Mouse (Mus musculus): ENCODE results near the gene Apaf1.

The Apaf1 gene

GRCm38 (mm10) chr10:90974491-90974890 lies 108.1 kb downstream of the Apaf1 start:
- DNase-seq (ENCODE audit: low spot score) = no peak

GRCm38 (mm10) chr10:90974084-90974483 lies 108.5 kb downstream of the Apaf1 start:
- DNase-seq (ENCODE audit: low spot score) = no peak

DNA sequence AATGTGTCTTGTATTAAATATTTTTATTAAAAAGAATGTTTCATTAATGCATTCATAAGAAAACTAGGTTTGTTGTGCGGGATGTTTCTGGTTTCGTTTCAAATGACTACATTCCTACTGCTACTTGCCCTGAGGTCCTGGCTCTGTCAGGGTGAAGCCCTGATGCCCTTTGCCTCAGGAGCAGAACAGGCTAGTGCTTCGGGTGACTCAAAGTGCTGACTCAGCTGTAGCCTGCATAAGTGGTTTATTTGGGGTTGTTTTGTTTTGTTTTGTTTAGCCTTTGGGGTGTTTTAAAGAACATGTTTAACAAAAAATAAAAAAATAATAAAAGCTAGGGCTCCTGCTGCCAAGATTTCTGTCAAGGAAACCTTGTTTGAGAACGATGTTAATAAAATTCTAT lies 112.0 kb downstream of the Apaf1 start:
- no peak for DNase-seq (ENCODE audit: low spot score)

GRCm38 (mm10) chr10:90969355-90970174 lies 113.0 kb downstream of the Apaf1 start:
- DNase-seq (ENCODE audit: low spot score) = no peak

DNA sequence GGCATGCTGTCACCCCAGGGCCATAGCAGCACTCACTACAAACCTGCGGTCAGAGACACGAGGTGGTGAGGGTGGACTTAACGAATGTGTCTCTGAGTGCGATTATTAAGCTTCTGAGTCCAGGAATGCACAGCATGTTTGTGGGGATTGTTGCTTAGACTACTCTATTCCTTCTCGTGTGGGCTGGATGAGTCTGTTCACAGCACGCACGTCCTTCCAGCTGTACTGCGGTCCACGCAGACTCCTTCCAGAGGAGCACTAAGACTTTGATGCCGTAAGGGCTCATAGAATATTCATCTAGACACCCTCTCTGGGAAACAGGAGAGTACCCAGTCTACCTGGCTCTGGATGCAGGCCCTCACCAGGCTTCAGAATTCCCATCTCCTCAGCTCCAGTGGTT lies 114.3 kb downstream of the Apaf1 start:
- DNase-seq (ENCODE audit: low spot score) = no peak

DNA sequence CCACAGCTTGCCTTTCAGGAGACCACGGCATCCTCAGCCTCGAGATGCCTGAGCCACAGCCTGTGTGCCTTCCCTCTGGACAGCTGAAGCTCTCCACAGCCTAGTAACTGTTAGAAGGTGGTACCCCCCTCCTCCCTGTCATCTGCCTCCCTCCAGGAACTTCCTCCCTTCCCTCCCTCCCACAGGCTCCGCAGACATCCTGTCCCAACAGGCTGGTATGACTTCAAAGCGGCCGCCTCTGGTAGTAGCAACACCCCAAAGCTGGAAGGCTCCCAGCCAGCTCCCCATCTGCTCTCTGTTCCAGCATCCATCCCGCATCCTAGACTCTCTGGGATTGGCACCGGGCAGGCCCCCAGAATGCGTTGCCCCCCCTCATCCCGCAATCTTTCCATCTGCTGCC lies 115.7 kb downstream of the Apaf1 start:
- DNase-seq (ENCODE audit: low spot score) = no peak

DNA sequence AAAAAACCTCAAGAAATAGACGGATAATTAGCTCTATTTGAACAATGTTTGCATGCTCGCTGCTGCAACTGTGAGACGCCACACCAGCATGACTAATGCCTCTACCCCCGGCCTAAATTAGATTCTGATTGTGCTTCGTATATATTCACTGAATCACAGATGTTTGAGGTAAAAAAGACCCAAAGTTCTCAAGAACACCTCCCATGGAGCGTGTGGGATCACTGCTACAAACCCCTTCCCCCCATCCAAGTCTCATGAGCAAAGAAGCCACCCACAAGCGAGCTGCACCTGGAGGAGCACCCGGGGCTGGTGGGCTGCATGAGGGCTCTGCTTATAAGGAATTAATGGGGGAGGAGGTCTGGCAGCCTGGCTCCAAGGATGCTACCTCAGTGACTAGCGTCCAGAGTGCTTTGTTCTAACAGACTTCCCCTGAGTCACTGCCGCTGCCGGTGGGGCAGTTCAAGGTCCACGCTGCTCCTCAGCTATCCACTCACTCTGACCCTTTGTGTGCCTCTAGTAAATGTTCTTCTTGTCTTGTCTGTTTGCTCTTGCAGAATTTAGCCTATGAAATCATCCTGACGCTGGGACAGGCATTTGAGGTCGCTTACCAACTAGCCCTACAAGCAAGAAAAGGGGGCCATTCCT lies 116.8 kb downstream of the Apaf1 start:
- no peak for DNase-seq (ENCODE audit: low spot score)

- no peak for DNase-seq (ENCODE audit: low spot score)
These were observed 118.1 kb downstream of the Apaf1 start for GRCm38 (mm10) chr10:90964511-90964910.

- no peak for DNase-seq (ENCODE audit: low spot score)
These were observed 122.2 kb downstream of the Apaf1 start for GRCm38 (mm10) chr10:90960374-90960773.

DNA sequence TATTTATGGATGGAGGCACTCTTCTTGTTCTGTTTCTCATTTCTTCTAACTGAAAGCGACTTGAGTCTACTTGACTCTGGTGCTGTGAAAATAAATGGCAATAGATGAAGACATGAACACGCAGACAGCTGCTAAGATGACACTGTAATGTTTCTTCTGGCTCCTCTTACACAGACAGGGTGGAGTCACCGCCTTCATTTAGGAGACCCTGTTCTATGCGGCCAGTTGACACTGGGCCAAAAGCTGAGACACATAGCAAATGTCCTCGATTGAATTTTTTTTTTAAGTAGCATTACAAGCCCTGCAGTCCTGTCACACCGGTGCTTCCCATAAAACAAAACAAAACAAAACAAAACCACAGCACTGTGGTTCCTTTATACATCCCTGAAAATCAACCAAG lies 128.7 kb downstream of the Apaf1 start:
- DNase-seq (ENCODE audit: low spot score) = no peak

DNA sequence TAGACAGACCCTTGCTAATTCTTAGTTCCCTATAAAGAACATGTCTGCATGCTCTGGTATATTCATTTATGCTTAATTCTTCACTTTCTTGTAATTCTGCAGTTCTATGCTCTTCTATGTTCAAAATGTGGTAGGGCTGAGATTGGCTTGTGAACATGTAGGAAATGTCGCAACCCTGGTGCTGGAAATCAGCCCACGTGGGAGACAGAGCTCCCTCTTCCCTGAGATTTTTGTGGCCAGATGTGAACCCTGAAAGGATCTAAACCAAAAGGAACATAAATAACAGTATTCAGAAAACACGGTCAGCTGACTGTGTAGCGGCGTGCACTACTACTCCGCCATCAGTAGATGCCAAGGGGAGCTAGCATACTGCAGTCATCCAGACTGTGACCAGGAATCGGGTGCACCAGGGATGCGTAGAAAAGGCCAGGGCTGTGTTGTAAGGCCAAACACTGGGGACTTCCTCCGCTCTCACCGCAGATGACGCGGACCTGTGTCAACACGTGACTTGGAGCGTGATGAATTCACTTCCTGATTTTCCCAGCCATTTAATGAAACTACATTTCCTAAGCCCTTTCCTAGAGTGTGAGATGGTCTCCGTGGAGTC lies 129.4 kb downstream of the Apaf1 start:
- DNase-seq (ENCODE audit: low spot score) = no peak

DNA sequence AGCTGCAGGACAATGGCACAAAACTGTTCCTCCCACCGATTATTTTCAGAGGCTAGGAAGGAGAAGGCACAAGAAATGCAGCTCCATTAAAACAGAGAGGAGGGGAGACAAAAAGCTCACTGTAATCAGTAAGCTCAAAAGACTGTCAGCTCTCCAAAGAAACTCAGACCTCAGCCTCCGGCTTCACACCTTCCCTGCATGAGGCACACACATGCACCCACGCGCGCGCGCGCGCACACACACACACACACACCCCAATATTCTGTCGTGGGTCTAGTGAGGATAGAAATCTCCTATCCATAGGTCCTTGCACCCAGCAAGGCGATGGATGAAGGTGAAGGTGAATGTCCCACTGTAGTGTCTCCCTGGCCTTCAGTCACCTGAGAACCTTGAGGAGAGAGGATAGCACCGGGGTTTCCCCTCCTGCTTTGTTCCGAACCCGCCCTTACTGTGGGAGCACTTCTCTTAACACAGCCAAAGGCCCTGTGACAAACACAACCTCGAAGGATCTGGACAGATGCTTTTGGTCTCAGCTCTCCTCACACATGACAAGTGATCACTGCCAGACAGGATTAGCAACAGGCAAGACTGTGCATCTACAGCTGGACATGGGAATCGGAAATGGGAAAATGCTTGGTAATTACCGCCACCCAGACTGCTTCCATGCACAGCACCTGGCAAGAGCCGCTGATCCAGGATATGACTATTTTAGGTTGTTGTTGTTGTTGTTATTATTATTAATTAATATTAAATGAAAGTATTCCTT lies 134.8 kb downstream of the Apaf1 start:
- DNase-seq (ENCODE audit: low spot score) = no peak

DNA sequence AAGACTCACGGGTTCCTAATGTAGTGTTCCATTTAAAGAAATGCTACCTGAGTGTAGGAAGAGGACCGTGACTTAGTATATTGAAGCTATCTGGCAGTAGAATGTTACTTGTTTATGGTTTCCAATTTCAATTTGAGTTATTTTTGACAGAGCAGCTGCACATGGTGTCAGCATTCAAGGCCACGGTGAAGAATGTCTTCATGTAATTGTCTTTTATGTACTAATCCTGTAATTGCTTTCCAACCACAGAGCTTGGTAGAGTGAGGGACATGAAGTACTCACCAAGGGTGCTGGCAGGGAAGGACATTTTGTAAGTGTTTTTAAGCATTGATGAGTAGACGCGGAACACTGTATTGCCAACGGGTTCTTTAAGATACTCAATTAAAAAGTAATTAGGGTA lies 135.5 kb downstream of the Apaf1 start:
- DNase-seq (ENCODE audit: low spot score) = no peak

DNA sequence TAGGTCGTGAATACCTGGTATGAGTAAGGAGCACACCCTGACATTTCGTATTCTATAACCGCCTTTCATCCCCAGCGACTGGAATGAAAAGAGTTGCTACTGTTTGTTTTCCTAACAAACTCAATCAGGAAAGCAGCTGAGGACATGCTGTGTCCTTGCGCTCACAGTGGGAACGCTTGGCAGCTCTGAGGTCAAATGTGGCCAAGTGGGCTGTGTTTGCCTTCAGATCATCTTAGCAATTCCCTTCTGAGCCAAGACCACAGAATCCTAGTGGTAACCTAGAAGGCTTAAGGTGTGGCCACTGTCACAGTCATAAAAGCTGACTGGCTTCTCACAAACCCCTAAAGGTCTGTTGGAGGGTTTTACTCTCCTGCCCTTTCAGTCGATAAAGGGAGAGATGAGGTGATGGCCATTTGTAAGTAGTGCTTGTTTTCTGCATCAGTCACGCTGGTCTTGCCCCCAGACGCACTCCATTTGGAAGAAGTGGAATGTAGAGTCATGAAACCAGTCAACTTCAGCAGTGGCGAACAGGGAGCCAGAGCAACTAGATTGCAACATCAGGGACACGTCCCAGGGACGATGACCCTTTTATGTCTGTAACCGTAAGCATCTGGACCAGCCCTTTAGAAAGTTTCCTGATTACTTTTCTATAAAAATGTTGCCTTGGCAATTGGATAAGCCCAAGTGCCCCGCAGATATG lies 140.4 kb downstream of the Apaf1 start:
- DNase-seq (ENCODE audit: low spot score) = no peak

- DNase-seq (ENCODE audit: low spot score) = no peak
These were observed 141.7 kb downstream of the Apaf1 start for GRCm38 (mm10) chr10:90940521-90941520.

All from c-Kit-positive CD71-positive TER-119-positive erythroid progenitor cells, embryonic 14.5 days (primary cell).